In the genomic region with DNA sequence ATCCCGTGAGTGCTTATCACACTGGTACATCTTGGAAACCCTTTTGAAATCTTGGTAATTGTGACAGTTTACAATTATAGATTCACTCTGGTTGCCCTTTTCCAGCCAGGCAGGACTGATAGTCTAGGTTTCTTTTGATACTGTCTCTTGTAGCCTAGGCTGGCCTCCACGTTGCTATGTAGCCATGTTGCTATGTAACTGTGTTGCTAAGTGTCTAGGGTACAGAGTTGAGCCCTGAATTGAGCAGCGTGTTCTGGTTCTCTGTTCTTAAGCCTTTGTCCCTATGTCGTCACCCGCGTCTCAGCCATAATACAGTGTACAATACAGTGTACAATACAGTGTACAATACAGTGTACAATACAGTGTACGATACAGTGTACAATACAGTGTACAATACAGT, we compare ENCODE assay signal across 17 mouse cellular contexts.
A peak's percentile ranks its signal among the peaks of the same experiment; 100 is the strongest.
DNase-seq lines count a peak whose midpoint lies in the region; ATAC-seq lines count a peak whose summit lies in the region.
"Had no signal": no experiment of that assay in that cellular context is flagged by ENCODE, and none has a peak within 500 bp of the region (broad histone marks: within the 10 kb centered on the region; RNA-seq: fewer than 3 reads in every experiment).

No protein-coding gene starts in this region.

- no peaks in the 10 kb centered on the region for H3K36me3 ChIP-seq in forebrain, embryonic 14.5 days (ENCODE audit: control insufficient read depth, insufficient read depth, low read length)
- no peaks in the 10 kb centered on the region for H3K36me3 ChIP-seq in forebrain, embryonic 10.5 days (replicated peaks)
- no peaks in the 10 kb centered on the region for H3K36me3 ChIP-seq in midbrain, embryonic 11.5 days (ENCODE audit: control insufficient read depth, insufficient read depth, low read length)
- H3K36me3 ChIP-seq: embryonic facial prominence, embryonic 15.5 days; limb, embryonic 12.5 days; liver, embryonic 15.5 days had no signal

- no peak for ATAC-seq in forebrain, embryonic 14.5 days
- peak; percentile 76 for ATAC-seq in midbrain, embryonic 11.5 days (ENCODE audit: low FRiP score)
- no peak for ATAC-seq in megakaryocyte-erythroid progenitor cell, adult 5-6 weeks (replicated peaks; ENCODE audit: low FRiP score, low TSS enrichment, poor library complexity, severe bottlenecking)

- H3K9ac ChIP-seq in forebrain, embryonic 14.5 days (ENCODE audit: low read length), result no peak overlapping the region
- no peak overlapping the region for H3K9ac ChIP-seq in midbrain, embryonic 11.5 days (ENCODE audit: low read length)
- H3K9ac ChIP-seq: embryonic facial prominence, embryonic 15.5 days; limb, embryonic 12.5 days; liver, embryonic 15.5 days had no signal

- DNase-seq in forebrain, embryonic 14.5 days (ENCODE audit: low spot score), result peak; percentile 43
- no peak for DNase-seq in forebrain, embryonic 10.5 days (ENCODE audit: extremely low spot score, low spot score)
- DNase-seq in R1 (ENCODE audit: low read depth, low spot score) (peak; percentile 23), MN1 (ENCODE audit: low spot score) (no peak)
- DNase-seq in embryo, embryonic 11 days, result peak; percentile 13
- no peak for DNase-seq in midbrain, embryonic 11.5 days (ENCODE audit: low spot score, missing footprints)
- DNase-seq in right cerebral cortex, adult 2 months (ENCODE audit: low spot score in 2 of 2), result no peak
- DNase-seq: adrenal gland, postnatal 14 days; cerebellum, postnatal 25 days; gastrocnemius, postnatal 14 days; heart, postnatal 14 days; kidney, postnatal 10 days; thymus, postnatal 14 days had no signal

- H3K4me1 ChIP-seq in forebrain, embryonic 14.5 days (ENCODE audit: control insufficient read depth, insufficient read depth, low read length), result peaks cover 12% of the 10 kb centered on the region
- peaks cover 33% of the 10 kb centered on the region for H3K4me1 ChIP-seq in forebrain, embryonic 10.5 days
- H3K4me1 ChIP-seq in midbrain, embryonic 11.5 days (ENCODE audit: control insufficient read depth, insufficient read depth, low read length), result peaks cover 2% of the 10 kb centered on the region; the same call in 1 of the 2 replicates
- H3K4me1 ChIP-seq: liver, embryonic 15.5 days had no signal

- WGBS in forebrain, embryonic 14.5 days, result 41% methylated on average over 7 of the region's 7 CpGs
- 89% methylated on average over 7 of the region's 7 CpGs for WGBS in forebrain, embryonic 10.5 days
- WGBS in midbrain, embryonic 11.5 days, result 65% methylated on average over 7 of the region's 7 CpGs

- H3K4me3 ChIP-seq in forebrain, embryonic 14.5 days (ENCODE audit: low read depth, low read length), result no peak overlapping the region
- no peak overlapping the region for H3K4me3 ChIP-seq in forebrain, embryonic 10.5 days
- no peak overlapping the region for H3K4me3 ChIP-seq in midbrain, embryonic 11.5 days (ENCODE audit: low read depth, low read length)
- H3K4me3 ChIP-seq: embryonic facial prominence, embryonic 15.5 days; limb, embryonic 12.5 days; liver, embryonic 15.5 days had no signal

- H3K27me3 ChIP-seq in forebrain, embryonic 14.5 days (replicated peaks; ENCODE audit: control insufficient read depth, insufficient read depth, low read length), result no peaks in the 10 kb centered on the region
- H3K27me3 ChIP-seq in forebrain, embryonic 10.5 days (ENCODE audit: poor library complexity, severe bottlenecking), result no peaks in the 10 kb centered on the region
- H3K27me3 ChIP-seq in midbrain, embryonic 11.5 days (ENCODE audit: control insufficient read depth, insufficient read depth, low read length), result no peaks in the 10 kb centered on the region
- H3K27me3 ChIP-seq: embryonic facial prominence, embryonic 15.5 days; limb, embryonic 12.5 days; liver, embryonic 15.5 days had no signal

- H3K4me2 ChIP-seq in forebrain, embryonic 14.5 days (ENCODE audit: low read length), result no peak overlapping the region
- no peak overlapping the region for H3K4me2 ChIP-seq in midbrain, embryonic 11.5 days
- H3K4me2 ChIP-seq: embryonic facial prominence, embryonic 15.5 days; limb, embryonic 12.5 days; liver, embryonic 15.5 days had no signal

- no peaks in the 10 kb centered on the region for H3K9me3 ChIP-seq in forebrain, embryonic 14.5 days (replicated peaks; ENCODE audit: control insufficient read depth, low read length)
- no peaks in the 10 kb centered on the region for H3K9me3 ChIP-seq in forebrain, embryonic 10.5 days
- H3K9me3 ChIP-seq in midbrain, embryonic 11.5 days (ENCODE audit: control insufficient read depth, low read length), result no peaks in the 10 kb centered on the region
- H3K9me3 ChIP-seq: embryonic facial prominence, embryonic 15.5 days; limb, embryonic 12.5 days; liver, embryonic 15.5 days had no signal

- no peak overlapping the region for H3K27ac ChIP-seq in forebrain, embryonic 14.5 days (ENCODE audit: low read depth, low read length)
- H3K27ac ChIP-seq in forebrain, embryonic 10.5 days, result no peak overlapping the region
- no peak overlapping the region for H3K27ac ChIP-seq in midbrain, embryonic 11.5 days (ENCODE audit: low read depth, low read length)
- H3K27ac ChIP-seq: embryonic facial prominence, embryonic 15.5 days; limb, embryonic 12.5 days; liver, embryonic 15.5 days had no signal

Comparison
In these comparisons a context has a peak if more than half of its experiments do, and no peak if none do; other contexts are left out.
1. DNase-seq: peak in forebrain, embryonic 14.5 days (single experiment), R1 (single experiment) and embryo, embryonic 11 days (single experiment); none in forebrain, embryonic 10.5 days (single experiment), midbrain, embryonic 11.5 days (single experiment), right cerebral cortex, adult 2 months (0 of 2) and MN1 (single experiment).